ENCODE assay signal across 8 mouse cellular contexts in genomic region chr9:98563137-98564126, GRCm38 (mm10). TPM values are rescaled to one million over a fixed set of nuclear protein-coding genes. Genes with fewer than 3 reads are reported as not detected.
DNase-seq lines count a peak whose midpoint lies in the region; ATAC-seq and TF ChIP-seq lines count a peak whose summit lies in the region.

Copb2 (plus strand) TSS chr9:98563721.

- no peaks in the 10 kb centered on the region for H3K27me3 ChIP-seq in forebrain, embryonic 16.5 days (replicated peaks; ENCODE audit: control insufficient read depth, insufficient read depth, low read length)
- no peaks in the 10 kb centered on the region for H3K27me3 ChIP-seq in lung, embryonic 14.5 days (ENCODE audit: insufficient read depth, low read length)
- H3K27me3 ChIP-seq in thymus, adult 2 months (ENCODE audit: control insufficient read depth, insufficient read depth, low read length), result no peaks in the 10 kb centered on the region

- H3K36me3 ChIP-seq in ES-E14 (ENCODE audit: control insufficient read depth, insufficient read depth, low read length, poor library complexity, severe bottlenecking), result no peaks in the 10 kb centered on the region
- peaks cover 3% of the 10 kb centered on the region for H3K36me3 ChIP-seq in forebrain, embryonic 16.5 days (ENCODE audit: control insufficient read depth, insufficient read depth)
- peaks cover 10% of the 10 kb centered on the region; the same call in 1 of the 2 replicates for H3K36me3 ChIP-seq in lung, embryonic 14.5 days (ENCODE audit: insufficient read depth)
- peaks cover 4% of the 10 kb centered on the region; the same call in 1 of the 2 replicates for H3K36me3 ChIP-seq in thymus, adult 2 months (ENCODE audit: control insufficient read depth, insufficient read depth, low read length)

- peak; percentile 81 for TF ChIP-seq POLR2A in olfactory bulb, adult 2 months (IDR thresholded peaks at IDR 0.05; ENCODE audit: insufficient read depth, low read depth, low read length)
- TF ChIP-seq POLR2A in thymus, adult 2 months (IDR thresholded peaks at IDR 0.05; ENCODE audit: control insufficient read depth, extremely low read depth, insufficient read depth, low read length, poor library complexity), result peak; percentile 44; the same call in 1 of the 2 replicates

- H3K4me2 ChIP-seq in forebrain, embryonic 16.5 days (ENCODE audit: low read length), result peak within 1 kb of the TSS; percentile 90
- peak within 1 kb of the TSS; percentile 84 for H3K4me2 ChIP-seq in lung, embryonic 14.5 days

- H3K27ac ChIP-seq in ES-E14 (ENCODE audit: insufficient read depth, low read depth, low read length, poor library complexity, severe bottlenecking), result no peak within 1 kb of the TSS
- H3K27ac ChIP-seq in forebrain, embryonic 16.5 days (ENCODE audit: low read length), result peak within 1 kb of the TSS; percentile 60
- H3K27ac ChIP-seq in layer of hippocampus, adult 2 months, result peak within 1 kb of the TSS; percentile 91
- peak within 1 kb of the TSS; percentile 77 for H3K27ac ChIP-seq in lung, embryonic 14.5 days (ENCODE audit: low read depth)
- no peak within 1 kb of the TSS for H3K27ac ChIP-seq in olfactory bulb, adult 2 months (ENCODE audit: insufficient read depth, low read depth, low read length)
- no peak within 1 kb of the TSS for H3K27ac ChIP-seq in thymus, adult 2 months (ENCODE audit: control insufficient read depth, insufficient read depth, low read length)

- peak within 1 kb of the TSS; percentile 88 to 93 for H3K4me3 ChIP-seq in ES-E14 (ENCODE audit: insufficient read depth in 1 of 2, low read depth in 1 of 2, low read length in 2 of 2, poor library complexity in 1 of 2, severe bottlenecking in 1 of 2)
- peak within 1 kb of the TSS; percentile 97 for H3K4me3 ChIP-seq in forebrain, embryonic 16.5 days (replicated peaks; ENCODE audit: low read length)
- H3K4me3 ChIP-seq in layer of hippocampus, adult 2 months, result peak within 1 kb of the TSS; percentile 69
- H3K4me3 ChIP-seq in lung, embryonic 14.5 days (ENCODE audit: low read depth, low read length), result peak within 1 kb of the TSS; percentile 98
- H3K4me3 ChIP-seq in olfactory bulb, adult 2 months (ENCODE audit: insufficient read depth, low read depth, low read length), result peak within 1 kb of the TSS; percentile 66
- peak within 1 kb of the TSS; percentile 87 for H3K4me3 ChIP-seq in thymus, adult 2 months (ENCODE audit: control insufficient read depth, insufficient read depth, low read length)

- H3K9ac ChIP-seq in ES-E14 (ENCODE audit: insufficient read depth, low read depth, low read length, poor library complexity, severe bottlenecking), result peak within 1 kb of the TSS; percentile 96
- H3K9ac ChIP-seq in forebrain, embryonic 16.5 days (replicated peaks; ENCODE audit: low read depth, low read length), result peak within 1 kb of the TSS; percentile 96
- peak within 1 kb of the TSS; percentile 93 for H3K9ac ChIP-seq in lung, embryonic 14.5 days

- no peak; the same call in 1 of the 2 replicates for TF ChIP-seq CTCF in layer of hippocampus, adult 2 months (conservative IDR thresholded peaks at IDR 0.05)
- TF ChIP-seq CTCF in lung, embryonic 14.5 days (IDR thresholded peaks at IDR 0.05; ENCODE audit: low read depth), result no peak
- TF ChIP-seq CTCF in olfactory bulb, adult 2 months (IDR thresholded peaks at IDR 0.05; ENCODE audit: insufficient read depth, low read depth, low read length), result no peak
- 0 out of 2 replicates have a peak, but pooled peaks have one; percentile 34 for TF ChIP-seq CTCF in thymus, adult 2 months (IDR thresholded peaks at IDR 0.05; ENCODE audit: borderline replicate concordance, control insufficient read depth, extremely low read depth, insufficient read depth, low read length, poor library complexity)

- peak; percentile 94 for DNase-seq in ES-E14 (ENCODE audit: low read depth, low spot score)
- DNase-seq in cerebellum, adult 11-12 months, result peak; percentile 98
- DNase-seq in heart, postnatal 36 days, result peak; percentile 99
- DNase-seq in layer of hippocampus, adult 2 months (ENCODE audit: low spot score in 2 of 2), result peak; percentile 97 to 99
- DNase-seq in lung, embryonic 14.5 days, result peak; percentile 100
- peak; percentile 98 for DNase-seq in thymus, adult 2 months

- intact Hi-C loops in heart, postnatal 36 days (cut with DNase I), result no loop called here

- no peaks in the 10 kb centered on the region for H3K9me3 ChIP-seq in ES-E14 (ENCODE audit: control insufficient read depth, insufficient read depth, low read depth, low read length)
- H3K9me3 ChIP-seq in forebrain, embryonic 16.5 days (ENCODE audit: control insufficient read depth, low read length), result no peaks in the 10 kb centered on the region
- no peaks in the 10 kb centered on the region for H3K9me3 ChIP-seq in lung, embryonic 14.5 days (ENCODE audit: low read depth, low read length)

- in situ Hi-C loops in ES-E14 (cut with MboI; ENCODE audit: low sequenced_read_pairs in 2 of 2, unreplicated experiment in 2 of 2), result no loop called here

- H3K4me1 ChIP-seq in ES-E14 (ENCODE audit: control insufficient read depth in 2 of 2, insufficient read depth in 2 of 2, low read length in 2 of 2, poor library complexity in 1 of 2), result no peaks in the 10 kb centered on the region
- peaks cover 20% of the 10 kb centered on the region for H3K4me1 ChIP-seq in forebrain, embryonic 16.5 days (replicated peaks; ENCODE audit: control insufficient read depth, insufficient read depth, low read length)
- H3K4me1 ChIP-seq in lung, embryonic 14.5 days (ENCODE audit: insufficient read depth), result peaks cover 8% of the 10 kb centered on the region; the same call in 1 of the 2 replicates
- peaks cover 3% of the 10 kb centered on the region; the same call in 1 of the 2 replicates for H3K4me1 ChIP-seq in olfactory bulb, adult 2 months (ENCODE audit: control insufficient read depth, insufficient read depth, low read length)
- peaks cover 2% of the 10 kb centered on the region; the same call in 1 of the 2 replicates for H3K4me1 ChIP-seq in thymus, adult 2 months (replicated peaks; ENCODE audit: control insufficient read depth, insufficient read depth, low read length)

- WGBS in forebrain, embryonic 16.5 days, result under 1% methylated on average over 76 of the region's 76 CpGs
- under 1% methylated on average over 76 of the region's 76 CpGs for WGBS in lung, embryonic 14.5 days
- under 1% methylated on average over 76 of the region's 76 CpGs for WGBS in olfactory bulb, adult 2 months
- under 1% methylated on average over 76 of the region's 76 CpGs for WGBS in thymus, adult 2 months

- peak; percentile 100 for ATAC-seq in forebrain, embryonic 16.5 days
- peak; percentile 100 for ATAC-seq in lung, embryonic 14.5 days (ENCODE audit: insufficient read depth)

TF ChIP-seq in ES-E14, 5 proteins besides CTCF, POLR2A, EP300 and RAD21:
- TF ChIP-seq CHD2 (IDR thresholded peaks at IDR 0.05; ENCODE audit: low read depth, low read length) (peak; percentile 98), ZC3H11A (IDR thresholded peaks at IDR 0.05; ENCODE audit: borderline replicate concordance, low read depth, low read length) (no peak), HCFC1 (IDR thresholded peaks at IDR 0.05; ENCODE audit: borderline replicate concordance, insufficient read depth, low read length) (peak; percentile 70; the same call in 1 of the 2 replicates), ZNF384 (IDR thresholded peaks at IDR 0.05; ENCODE audit: low read depth, low read length) (no peak)
TF ChIP-seq in ES-E14: peak in this region for 2.

RNA-seq across cellular contexts. Expression of gene Copb2, which starts in this region (rescaled TPM):
- 76.2 and 114 TPM in 2 replicates for total RNA-seq in ES-E14 (2012; rRNA removed)
- polyA plus RNA-seq in forebrain, embryonic 16.5 days (2015; fragmentation: Nextera tagmentation; extraction: Ambion mirVana), result 132 and 147 TPM in 2 replicates
- 100 to 1,000 TPM; 106 to 107 TPM for total RNA-seq in heart, postnatal 36 days (2021)
- total RNA-seq in layer of hippocampus, adult 2 months (2021), result 10 to 100 TPM; 92.7 to 94.2 TPM
- 186 and 196 TPM in 2 replicates for polyA plus RNA-seq in lung, embryonic 14.5 days (2014; fragmentation: Nextera tagmentation; extraction: Ambion mirVana)
- not detected in 2 replicates for polyA plus RNA-seq in olfactory bulb, adult 2 months (2012; ENCODE audit: insufficient read depth, insufficient read length, low replicate concordance, missing spikeins)
- polyA plus RNA-seq in thymus, adult 2 months (2012; rRNA removed), result 34.2 and 36.3 TPM in 2 replicates

Comparison
In these comparisons a context has a peak if more than half of its experiments do, and no peak if none do; other contexts are left out.
1. H3K27ac ChIP-seq: peak in forebrain, embryonic 16.5 days (single experiment), layer of hippocampus, adult 2 months (single experiment) and lung, embryonic 14.5 days (single experiment); none in ES-E14 (single experiment), olfactory bulb, adult 2 months (single experiment) and thymus, adult 2 months (single experiment).
2. Peak in every context shown above with its lines, with median percentiles within 50 percentile points of each other: DNase-seq, H3K4me3 ChIP-seq and H3K9ac ChIP-seq.